Mouse (Mus musculus) B cell, adult 2 months (primary cell): Measurements from ENCODE around the gene Psme1.

Source experiments
- DNase-seq, 2 experiments: peaks; one replicate each; pipeline ENCODE4 v3.0.0; 2022

Psme1 gene

GRCm38 (mm10) chr14:55577871-55578667, at the start of gene Psme1:
Gene Psme1, plus strand, starts transcription at chr14:55578123.
- peak; percentile 80 to 81 for DNase-seq

- peak; percentile 68 to 70 for DNase-seq
Measured at GRCm38 (mm10) chr14:55536116-55536745, 41.7 kb upstream of the Psme1 start.

- peak; percentile 78 to 82 for DNase-seq
Measured at GRCm38 (mm10) chr14:55540067-55540786, 37.7 kb upstream of the Psme1 start, which contains the start of gene Pck2. Gene Pck2, plus strand, starts transcription at chr14:55540266.

GRCm38 (mm10) chr14:55540787-55541321, 37.1 kb upstream of the Psme1 start:
- DNase-seq = peak; percentile 80 to 86

- DNase-seq = no peak
Measured at GRCm38 (mm10) chr14:55542268-55542667, 35.7 kb upstream of the Psme1 start.

- DNase-seq = no peak
Measured at GRCm38 (mm10) chr14:55544334-55544733, 33.6 kb upstream of the Psme1 start.

- DNase-seq = no peak
Measured at GRCm38 (mm10) chr14:55550191-55550590, 27.7 kb upstream of the Psme1 start.

GRCm38 (mm10) chr14:55551347-55551746, 26.6 kb upstream of the Psme1 start:
- no peak for DNase-seq

GRCm38 (mm10) chr14:55551794-55552193, 26.1 kb upstream of the Psme1 start:
- DNase-seq = no peak

GRCm38 (mm10) chr14:55554635-55555034, 23.3 kb upstream of the Psme1 start:
- DNase-seq = no peak

GRCm38 (mm10) chr14:55555788-55556187, 22.1 kb upstream of the Psme1 start:
- no peak for DNase-seq

- peak; percentile 86 to 87 for DNase-seq
Measured at GRCm38 (mm10) chr14:55557003-55557402, 20.9 kb upstream of the Psme1 start.

GRCm38 (mm10) chr14:55557587-55557986, 20.3 kb upstream of the Psme1 start:
- no peak for DNase-seq

- DNase-seq = no peak
Measured at GRCm38 (mm10) chr14:55558740-55559448, 19.0 kb upstream of the Psme1 start.

GRCm38 (mm10) chr14:55559799-55560201, 18.1 kb upstream of the Psme1 start, which contains the start of gene Dcaf11:
Gene Dcaf11, plus strand, starts transcription at chr14:55560006.
- peak; percentile 88 to 89 for DNase-seq

- DNase-seq = peak; percentile 98
Measured at GRCm38 (mm10) chr14:55560202-55561073, 17.5 kb upstream of the Psme1 start, which contains the start of gene A730061H03Rik. Gene A730061H03Rik, minus strand, starts transcription at chr14:55560406.

GRCm38 (mm10) chr14:55561860-55562259, 16.1 kb upstream of the Psme1 start:
- DNase-seq = no peak

GRCm38 (mm10) chr14:55563249-55563648, 14.7 kb upstream of the Psme1 start:
- DNase-seq = no peak

- no peak for DNase-seq
Measured at GRCm38 (mm10) chr14:55565748-55566147, 12.2 kb upstream of the Psme1 start.

- DNase-seq = no peak
Measured at GRCm38 (mm10) chr14:55567496-55567895, 10.4 kb upstream of the Psme1 start.

GRCm38 (mm10) chr14:55570588-55570987, 7.3 kb upstream of the Psme1 start:
- no peak for DNase-seq
